Mouse (Mus musculus): ENCODE measurements at regions not wholly inside any gene's neighbourhood (a gene's known extent, or its start where the extent isn't known, plus 50 kb on each side); places are given as distances from the start of the nearest gene placed in this dataset.

GRCm38 (mm10) chr1:90289732-90290215 is 86.0 kb downstream of the Ackr3 start:
- no peak for DNase-seq

GRCm38 (mm10) chr1:90290428-90291197 is 86.8 kb downstream of the Ackr3 start:
- no peak for DNase-seq

GRCm38 (mm10) chr1:90291256-90291655 is 87.5 kb downstream of the Ackr3 start:
- no peak for DNase-seq

GRCm38 (mm10) chr1:90297751-90298150 is 94.0 kb downstream of the Ackr3 start:
- DNase-seq: no peak

- no peak for DNase-seq
Observed at GRCm38 (mm10) chr1:90300229-90300628, 96.4 kb downstream of the Ackr3 start.

GRCm38 (mm10) chr1:90304331-90304730 is 100.6 kb downstream of the Ackr3 start:
- DNase-seq: peak in 1 of 2 experiments; percentile 20

- no peak for DNase-seq
Observed at GRCm38 (mm10) chr1:90311016-90311415, 107.2 kb downstream of the Ackr3 start.

GRCm38 (mm10) chr1:90311649-90312442 is 108.1 kb downstream of the Ackr3 start:
- no peak for DNase-seq

- no peak for DNase-seq
Observed at GRCm38 (mm10) chr1:90313750-90314359, 110.1 kb downstream of the Ackr3 start.

- DNase-seq: no peak
Observed at GRCm38 (mm10) chr1:90317902-90318301, 114.1 kb downstream of the Ackr3 start.

GRCm38 (mm10) chr1:90318502-90318901 is 114.7 kb downstream of the Ackr3 start:
- DNase-seq: no peak

- no peak for DNase-seq
Observed at GRCm38 (mm10) chr1:90320518-90320917, 116.7 kb downstream of the Ackr3 start.

GRCm38 (mm10) chr1:90321501-90321900 is 117.7 kb downstream of the Ackr3 start:
- peak in 1 of 2 experiments; percentile 29 for DNase-seq

GRCm38 (mm10) chr1:90327237-90327636 is 123.5 kb downstream of the Ackr3 start:
- DNase-seq: no peak

- no peak for DNase-seq
Observed at GRCm38 (mm10) chr1:90332531-90332930, 128.8 kb downstream of the Ackr3 start.

GRCm38 (mm10) chr1:90333676-90334430 is 130.1 kb downstream of the Ackr3 start:
- DNase-seq: no peak

GRCm38 (mm10) chr1:90335001-90335747 is 131.4 kb downstream of the Ackr3 start:
- DNase-seq: peak; percentile 34 to 41

GRCm38 (mm10) chr1:90337876-90338316 is 134.1 kb downstream of the Ackr3 start:
- DNase-seq: no peak

- DNase-seq: peak in 1 of 2 experiments; percentile 44
Observed at GRCm38 (mm10) chr1:90342346-90342745, 138.6 kb downstream of the Ackr3 start.

GRCm38 (mm10) chr1:90343492-90343891 is 139.7 kb downstream of the Ackr3 start:
- no peak for DNase-seq

- no peak for DNase-seq
Observed at GRCm38 (mm10) chr1:90347032-90347431, 143.3 kb downstream of the Ackr3 start.

GRCm38 (mm10) chr1:90349611-90350010 is 145.8 kb downstream of the Ackr3 start:
- peak; percentile 81 to 88 for DNase-seq

Data from cerebellum, postnatal 14 days (tissue).